Mouse (Mus musculus) forebrain, embryonic 13.5 days (tissue): ENCODE data around the gene Casp4. TPM values are rescaled to one million over a fixed set of nuclear protein-coding genes. Genes with fewer than 3 reads are reported as not detected.

ENCODE experiments used
- ATAC-seq: fragments of 200-750 bp; cut with Nextera tagmentation; 2 replicates; pipeline ENCODE4 v1.8.0; 2017
- H3K27ac ChIP-seq: fragments of 300-500 bp; sonication (generic); 2 replicates; pipeline ENCODE4 v1.5.1; 2015; ENCODE audit warnings: inconsistent platforms, mild to moderate bottlenecking, moderate library complexity
- H3K27me3 ChIP-seq: fragments of 300-500 bp; sonication (generic); 2 replicates; pipeline ENCODE4 v1.6.1; 2015; ENCODE audit warnings: mild to moderate bottlenecking, inconsistent platforms
- H3K36me3 ChIP-seq: fragments of 300-500 bp; sonication (generic); 2 replicates; pipeline ENCODE4 v1.6.1; 2015; ENCODE audit warnings: mild to moderate bottlenecking, inconsistent platforms; ENCODE audit not compliant: poor library complexity, severe bottlenecking
- H3K4me1 ChIP-seq: fragments of 300-500 bp; sonication (generic); 2 replicates; pipeline ENCODE4 v1.6.1; 2015; ENCODE audit warnings: inconsistent platforms
- H3K4me2 ChIP-seq: fragments of 300-500 bp; sonication (generic); 2 replicates; pipeline ENCODE4 v1.6.1; 2015; ENCODE audit warnings: inconsistent platforms, mild to moderate bottlenecking, moderate library complexity
- H3K4me3 ChIP-seq: fragments of 300-500 bp; sonication (generic); 2 replicates; pipeline ENCODE4 v1.5.1; 2015; ENCODE audit warnings: mild to moderate bottlenecking, inconsistent platforms
- H3K9ac ChIP-seq: fragments of 300-500 bp; sonication (generic); 2 replicates; pipeline ENCODE4 v1.6.1; 2015; ENCODE audit warnings: mild to moderate bottlenecking, inconsistent platforms
- H3K9me3 ChIP-seq: fragments of 300-500 bp; sonication (generic); replicated peaks from 2 replicates; pipeline ENCODE4 v1.6.1; 2016; ENCODE audit warnings: inconsistent platforms
- whole genome bisulfite sequencing: fragments of 180-500 bp; shearing (Covaris S2); methylation state at CpG from one replicate; pipeline ENCODE4 v1.1.7; 2015; 5-methylcytosine and 5-hydroxymethylcytosine counted together
- polyA plus RNA-seq: library from polyadenylated mRNA; unstranded; fragments of >200 nt; fragmentation: Nextera tagmentation; extraction: Ambion mirVana; gene quantifications from 2 replicates; pipeline ENCODE4 v1.2.1, GENCODE M21; 2015

Gene Casp4
- polyA plus RNA-seq, 1 experiment from 2014 or later = not detected

GRCm38 (mm10) chr9:5328204-5328603 lies 19.6 kb downstream of the Casp4 start:
- Histone ChIP-seq H3K9me3 (no peaks in the 10 kb centered on the region), H3K4me1 (no peaks in the 10 kb centered on the region), H3K9ac (no peak overlapping the region), H3K27ac (no peak overlapping the region), H3K27me3 (no peaks in the 10 kb centered on the region), H3K4me2 (no peak overlapping the region), H3K4me3 (no peak overlapping the region), H3K36me3 (no peaks in the 10 kb centered on the region)
- no peak for ATAC-seq
- WGBS = 84% methylated on average over 3 of the region's 3 CpGs

GRCm38 (mm10) chr9:5332441-5332840 lies 23.8 kb downstream of the Casp4 start:
- Histone ChIP-seq H3K27ac (no peak overlapping the region), H3K4me1 (no peaks in the 10 kb centered on the region), H3K36me3 (no peaks in the 10 kb centered on the region), H3K9me3 (no peaks in the 10 kb centered on the region), H3K27me3 (no peaks in the 10 kb centered on the region), H3K4me3 (no peak overlapping the region), H3K4me2 (no peak overlapping the region), H3K9ac (no peak overlapping the region)
- no peak for ATAC-seq

GRCm38 (mm10) chr9:5333422-5333821 lies 24.8 kb downstream of the Casp4 start:
- WGBS = 97% methylated on average over 1 of the region's 1 CpGs
- Histone ChIP-seq H3K27me3 (no peaks in the 10 kb centered on the region), H3K4me2 (no peak overlapping the region), H3K27ac (no peak overlapping the region), H3K9me3 (no peaks in the 10 kb centered on the region), H3K4me3 (no peak overlapping the region), H3K36me3 (no peaks in the 10 kb centered on the region), H3K9ac (no peak overlapping the region), H3K4me1 (no peaks in the 10 kb centered on the region)
- ATAC-seq = no peak

GRCm38 (mm10) chr9:5343092-5343491 lies 34.5 kb downstream of the Casp4 start:
- H3K9me3 ChIP-seq = no peaks in the 10 kb centered on the region
- H3K9ac ChIP-seq = no peak overlapping the region
- no peaks in the 10 kb centered on the region for H3K4me1 ChIP-seq
- WGBS = 84% methylated on average over 1 of the region's 1 CpGs
- H3K4me3 ChIP-seq = no peak overlapping the region
- ATAC-seq = no peak
- H3K27me3 ChIP-seq = no peaks in the 10 kb centered on the region
- H3K36me3 ChIP-seq = no peaks in the 10 kb centered on the region
- H3K27ac ChIP-seq = no peak overlapping the region
- no peak overlapping the region for H3K4me2 ChIP-seq

GRCm38 (mm10) chr9:5344090-5344489 lies 35.5 kb downstream of the Casp4 start:
- no peaks in the 10 kb centered on the region for H3K9me3 ChIP-seq
- no peaks in the 10 kb centered on the region for H3K4me1 ChIP-seq
- no peak overlapping the region for H3K4me2 ChIP-seq
- ATAC-seq = no peak
- H3K27me3 ChIP-seq = no peaks in the 10 kb centered on the region
- WGBS = 93% methylated on average over 4 of the region's 4 CpGs
- no peak overlapping the region for H3K27ac ChIP-seq
- H3K4me3 ChIP-seq = no peak overlapping the region
- H3K36me3 ChIP-seq = no peaks in the 10 kb centered on the region
- no peak overlapping the region for H3K9ac ChIP-seq

- H3K27me3 ChIP-seq = no peaks in the 10 kb centered on the region
- H3K36me3 ChIP-seq = no peaks in the 10 kb centered on the region
- no peaks in the 10 kb centered on the region for H3K4me1 ChIP-seq
- H3K4me3 ChIP-seq = no peak within 1 kb of the TSS
- no peak within 1 kb of the TSS for H3K4me2 ChIP-seq
- WGBS = 79% methylated on average over 4 of the region's 4 CpGs
- H3K9me3 ChIP-seq = no peaks in the 10 kb centered on the region
- H3K9ac ChIP-seq = no peak within 1 kb of the TSS
- no peak for ATAC-seq
- no peak within 1 kb of the TSS for H3K27ac ChIP-seq
These were observed 36.8 kb downstream of the Casp4 start, which contains the start of gene Casp12 for GRCm38 (mm10) chr9:5345291-5345898. Gene Casp12 (plus strand): TSS chr9:5345430.

GRCm38 (mm10) chr9:5347381-5347780 lies 38.8 kb downstream of the Casp4 start:
- no peak overlapping the region for H3K9ac ChIP-seq
- ATAC-seq = no peak
- no peak overlapping the region for H3K4me3 ChIP-seq
- H3K9me3 ChIP-seq = no peaks in the 10 kb centered on the region
- no peaks in the 10 kb centered on the region for H3K4me1 ChIP-seq
- no peak overlapping the region for H3K4me2 ChIP-seq
- H3K27ac ChIP-seq = no peak overlapping the region
- no peaks in the 10 kb centered on the region for H3K36me3 ChIP-seq
- no peaks in the 10 kb centered on the region for H3K27me3 ChIP-seq
- 81% methylated on average over 4 of the region's 4 CpGs for WGBS

- Histone ChIP-seq H3K4me3 (no peak overlapping the region), H3K4me1 (no peaks in the 10 kb centered on the region), H3K4me2 (no peak overlapping the region), H3K9ac (no peak overlapping the region), H3K9me3 (no peaks in the 10 kb centered on the region), H3K27ac (no peak overlapping the region), H3K27me3 (no peaks in the 10 kb centered on the region), H3K36me3 (no peaks in the 10 kb centered on the region)
- no peak for ATAC-seq
- WGBS = 90% methylated on average over 2 of the region's 2 CpGs
These were observed 45.0 kb downstream of the Casp4 start for GRCm38 (mm10) chr9:5353673-5354072.

- no peak overlapping the region for H3K4me3 ChIP-seq
- no peaks in the 10 kb centered on the region for H3K36me3 ChIP-seq
- H3K9ac ChIP-seq = no peak overlapping the region
- H3K9me3 ChIP-seq = no peaks in the 10 kb centered on the region
- no peak overlapping the region for H3K27ac ChIP-seq
- ATAC-seq = no peak
- no peak overlapping the region for H3K4me2 ChIP-seq
- H3K27me3 ChIP-seq = no peaks in the 10 kb centered on the region
- H3K4me1 ChIP-seq = no peaks in the 10 kb centered on the region
These were observed 48.2 kb downstream of the Casp4 start for GRCm38 (mm10) chr9:5356801-5357200.

Other genes with a start within 250 kb of the Casp4 start
- 0.62 and 0.68 TPM in 2 replicates for gene Casp1, start 10.3 kb upstream of the Casp4 start, polyA plus RNA-seq
- 0.14 TPM in 1 of 2 replicates, not detected in the other for gene Casp12, start 36.6 kb downstream of the Casp4 start, polyA plus RNA-seq